Mouse (Mus musculus) forebrain, embryonic 12.5 days (tissue): Measurements from ENCODE around the gene Ap3d1. TPM values are rescaled to one million over a fixed set of nuclear protein-coding genes. Genes with fewer than 3 reads are reported as not detected.

ENCODE experiments used
- ATAC-seq: fragments of 200-750 bp; cut with Nextera tagmentation; 2 replicates; pipeline ENCODE4 v1.8.0; 2017; ENCODE audit warnings: moderate TSS enrichment; ENCODE audit not compliant: low FRiP score
- H3K27ac ChIP-seq: fragments of 300-500 bp; sonication (generic); 2 replicates; pipeline ENCODE4 v1.5.1; 2016; ENCODE audit warnings: mild to moderate bottlenecking
- H3K27me3 ChIP-seq: fragments of 300-500 bp; sonication (generic); 2 replicates; pipeline ENCODE4 v1.6.1; 2016; ENCODE audit warnings: mild to moderate bottlenecking
- H3K36me3 ChIP-seq: fragments of 300-500 bp; sonication (generic); replicated peaks from 2 replicates; pipeline ENCODE4 v1.6.1; 2016; ENCODE audit warnings: mild to moderate bottlenecking
- H3K4me1 ChIP-seq: fragments of 300-500 bp; sonication (generic); 2 replicates; pipeline ENCODE4 v1.6.1; 2016
- H3K4me2 ChIP-seq: fragments of 300-500 bp; sonication (generic); 2 replicates; pipeline ENCODE4 v1.6.1; 2016; ENCODE audit warnings: mild to moderate bottlenecking, moderate library complexity
- H3K4me3 ChIP-seq: fragments of 300-500 bp; sonication (generic); replicated peaks from 2 replicates; pipeline ENCODE4 v1.5.1; 2016; ENCODE audit warnings: mild to moderate bottlenecking
- H3K9ac ChIP-seq: fragments of 300-500 bp; sonication (generic); 2 replicates; pipeline ENCODE4 v1.6.1; 2016; ENCODE audit warnings: mild to moderate bottlenecking
- H3K9me3 ChIP-seq: fragments of 300-500 bp; sonication (generic); 2 replicates; pipeline ENCODE4 v1.6.1; 2016
- WGBS: fragments of 180-500 bp; shearing (Covaris S2); methylation state at CpG from one replicate; pipeline ENCODE4 v1.1.7; 2016; 5-methylcytosine and 5-hydroxymethylcytosine counted together
- polyA plus RNA-seq: library from polyadenylated mRNA; unstranded; fragments of >200 nt; fragmentation: Nextera tagmentation; extraction: Ambion mirVana; gene quantifications from 2 replicates; pipeline ENCODE4 v1.2.1, GENCODE M21; 2016

Gene Ap3d1
- polyA plus RNA-seq, 1 experiment from 2014 or later = 87.5 TPM

GRCm38 (mm10) chr10:80665981-80666733 is 75.9 kb downstream of the Ap3d1 start:
- Histone ChIP-seq H3K9ac (peak overlapping the region; percentile 29; the same call in 1 of the 2 replicates), H3K27ac (no peak overlapping the region), H3K4me2 (no peak overlapping the region), H3K4me3 (no peak overlapping the region), H3K36me3 (peaks cover 58% of the 10 kb centered on the region), H3K9me3 (no peaks in the 10 kb centered on the region), H3K27me3 (no peaks in the 10 kb centered on the region), H3K4me1 (peaks cover 18% of the 10 kb centered on the region)
- ATAC-seq = no peak
- WGBS = 81% methylated on average over 10 of the region's 10 CpGs

GRCm38 (mm10) chr10:80665459-80665858 is 76.6 kb downstream of the Ap3d1 start:
- Histone ChIP-seq H3K27me3 (no peaks in the 10 kb centered on the region), H3K9ac (no peak overlapping the region), H3K4me3 (no peak overlapping the region), H3K4me2 (no peak overlapping the region), H3K36me3 (peaks cover 51% of the 10 kb centered on the region), H3K27ac (no peak overlapping the region), H3K4me1 (peaks cover 18% of the 10 kb centered on the region), H3K9me3 (no peaks in the 10 kb centered on the region)
- WGBS = 73% methylated on average over 4 of the region's 4 CpGs
- ATAC-seq = 0 out of 2 replicates have a peak, but pooled peaks have one; percentile 31

- Histone ChIP-seq H3K9ac (no peak overlapping the region), H3K4me1 (peaks cover 18% of the 10 kb centered on the region), H3K9me3 (no peaks in the 10 kb centered on the region), H3K27ac (no peak overlapping the region; the same call in 1 of the 2 replicates), H3K27me3 (no peaks in the 10 kb centered on the region), H3K4me3 (no peak overlapping the region), H3K36me3 (peaks cover 46% of the 10 kb centered on the region), H3K4me2 (no peak overlapping the region)
- no peak for ATAC-seq
- 21% methylated on average over 10 of the region's 10 CpGs for WGBS
These were observed 77.1 kb downstream of the Ap3d1 start for GRCm38 (mm10) chr10:80665016-80665380.

GRCm38 (mm10) chr10:80664197-80665015 is 77.7 kb downstream of the Ap3d1 start:
- no peak overlapping the region for H3K4me2 ChIP-seq
- H3K4me1 ChIP-seq = peaks cover 18% of the 10 kb centered on the region
- no peaks in the 10 kb centered on the region for H3K9me3 ChIP-seq
- peaks cover 40% of the 10 kb centered on the region for H3K36me3 ChIP-seq
- peak overlapping the region; percentile 32 for H3K27ac ChIP-seq
- ATAC-seq = peak; percentile 37; the same call in 1 of the 2 replicates
- H3K27me3 ChIP-seq = no peaks in the 10 kb centered on the region
- no peak overlapping the region for H3K4me3 ChIP-seq
- WGBS = 46% methylated on average over 16 of the region's 16 CpGs
- no peak overlapping the region for H3K9ac ChIP-seq

GRCm38 (mm10) chr10:80663485-80664196 is 78.4 kb downstream of the Ap3d1 start:
- Histone ChIP-seq H3K9me3 (no peaks in the 10 kb centered on the region), H3K9ac (no peak overlapping the region), H3K36me3 (peaks cover 32% of the 10 kb centered on the region), H3K4me3 (no peak overlapping the region), H3K27ac (no peak overlapping the region), H3K4me1 (peaks cover 23% of the 10 kb centered on the region), H3K27me3 (no peaks in the 10 kb centered on the region), H3K4me2 (no peak overlapping the region)
- ATAC-seq = no peak
- 66% methylated on average over 5 of the region's 5 CpGs for WGBS

GRCm38 (mm10) chr10:80661149-80661548 is 80.9 kb downstream of the Ap3d1 start:
- peaks cover 36% of the 10 kb centered on the region for H3K4me1 ChIP-seq

GRCm38 (mm10) chr10:80659213-80659612 is 82.9 kb downstream of the Ap3d1 start:
- Histone ChIP-seq H3K9me3 (no peaks in the 10 kb centered on the region), H3K4me3 (0 out of 2 replicates have a peak overlapping the region, but pooled peaks have one; percentile 12), H3K27ac (no peak overlapping the region), H3K4me2 (peak overlapping the region; percentile 38), H3K27me3 (no peaks in the 10 kb centered on the region), H3K4me1 (peaks cover 42% of the 10 kb centered on the region), H3K36me3 (no peaks in the 10 kb centered on the region), H3K9ac (no peak overlapping the region)
- 13% methylated on average over 10 of the region's 10 CpGs for WGBS
- ATAC-seq = no peak

More at GRCm38 (mm10) chr10:80661149-80661548, 80.9 kb downstream of the Ap3d1 start:
- no peaks in the 10 kb centered on the region for H3K27me3 ChIP-seq
- no peak overlapping the region for H3K9ac ChIP-seq
- WGBS = 36% methylated on average over 5 of the region's 5 CpGs
- ATAC-seq = no peak
- no peak overlapping the region for H3K4me3 ChIP-seq
- H3K27ac ChIP-seq = no peak overlapping the region
- no peaks in the 10 kb centered on the region for H3K9me3 ChIP-seq
- H3K36me3 ChIP-seq = peaks cover 8% of the 10 kb centered on the region
- no peak overlapping the region for H3K4me2 ChIP-seq

- no peak for ATAC-seq
- 66% methylated on average over 4 of the region's 4 CpGs for WGBS
- Histone ChIP-seq H3K4me2 (no peak overlapping the region), H3K4me1 (peaks cover 43% of the 10 kb centered on the region), H3K27ac (no peak overlapping the region), H3K9ac (no peak overlapping the region), H3K4me3 (no peak overlapping the region), H3K9me3 (no peaks in the 10 kb centered on the region), H3K27me3 (no peaks in the 10 kb centered on the region), H3K36me3 (no peaks in the 10 kb centered on the region)
These were observed 83.2 kb downstream of the Ap3d1 start for GRCm38 (mm10) chr10:80658841-80659202.

- Histone ChIP-seq H3K36me3 (no peaks in the 10 kb centered on the region; the same call in 1 of the 2 replicates), H3K27me3 (no peaks in the 10 kb centered on the region), H3K9me3 (no peaks in the 10 kb centered on the region), H3K4me3 (no peak overlapping the region), H3K4me2 (no peak overlapping the region), H3K4me1 (peaks cover 40% of the 10 kb centered on the region), H3K27ac (0 out of 2 replicates have a peak overlapping the region, but pooled peaks have one; percentile 25), H3K9ac (no peak overlapping the region)
- WGBS = 84% methylated on average over 14 of the region's 14 CpGs
- no peak for ATAC-seq
These were observed 83.7 kb downstream of the Ap3d1 start for GRCm38 (mm10) chr10:80658194-80658840.
